Mouse (Mus musculus) cerebellum, adult 11 months (tissue): ENCODE results near the gene Pdha1.

Experiments used
- DNase-seq: peaks from one replicate; pipeline ENCODE4 v3.0.0; 2022

Pdha1 gene

GRCm38 (mm10) chrX:160137861-160138717 is at the start of gene Pdha1:
TSS of gene Pdha1 (minus strand) at chrX:160138413.
- DNase-seq, result peak; percentile 75

GRCm38 (mm10) chrX:160179032-160179431 is 40.8 kb upstream of the Pdha1 start:
- no peak for DNase-seq

GRCm38 (mm10) chrX:160170150-160170549 is 31.9 kb upstream of the Pdha1 start:
- DNase-seq, result peak; percentile 38

GRCm38 (mm10) chrX:160166246-160166985 is 28.2 kb upstream of the Pdha1 start:
- no peak for DNase-seq

GRCm38 (mm10) chrX:160164259-160164658 is 26.0 kb upstream of the Pdha1 start:
- DNase-seq, result no peak

- no peak for DNase-seq
These were observed 15.1 kb upstream of the Pdha1 start for GRCm38 (mm10) chrX:160153147-160153815.

GRCm38 (mm10) chrX:160148859-160149258 is 10.6 kb upstream of the Pdha1 start:
- no peak for DNase-seq

- DNase-seq, result no peak
These were observed 9.2 kb upstream of the Pdha1 start for GRCm38 (mm10) chrX:160147406-160147805.

- no peak for DNase-seq
These were observed 8.6 kb upstream of the Pdha1 start for GRCm38 (mm10) chrX:160146806-160147205.

- DNase-seq, result peak; percentile 23
These were observed 894 bp downstream of the Pdha1 start for GRCm38 (mm10) chrX:160137177-160137860.

GRCm38 (mm10) chrX:160136153-160136552 is 2.1 kb downstream of the Pdha1 start:
- DNase-seq, result no peak

GRCm38 (mm10) chrX:160135719-160136118 is 2.5 kb downstream of the Pdha1 start:
- no peak for DNase-seq

- no peak for DNase-seq
These were observed 3.9 kb downstream of the Pdha1 start for GRCm38 (mm10) chrX:160134136-160134843.

- peak; percentile 22 for DNase-seq
These were observed 21.6 kb downstream of the Pdha1 start for GRCm38 (mm10) chrX:160116658-160117057.

GRCm38 (mm10) chrX:160116074-160116473 is 22.1 kb downstream of the Pdha1 start:
- no peak for DNase-seq

- DNase-seq, result no peak
These were observed 24.4 kb downstream of the Pdha1 start for GRCm38 (mm10) chrX:160113777-160114176.

GRCm38 (mm10) chrX:160107817-160108216 is 30.4 kb downstream of the Pdha1 start:
- DNase-seq, result no peak

- no peak for DNase-seq
These were observed 46.2 kb downstream of the Pdha1 start for GRCm38 (mm10) chrX:160091973-160092372.
